Mouse (Mus musculus) myocyte (in vitro differentiated cells): ENCODE measurements at regions not wholly inside any gene's neighbourhood (a gene's known extent, or its start where the extent isn't known, plus 50 kb on each side); places are given as distances from the start of the nearest gene placed in this dataset.

ENCODE experiments used
- CEBPB ChIP-seq: IDR thresholded peaks from 2 replicates; pipeline ENCODE4 v1.6.1; 2011; ENCODE audit warnings: mild to moderate bottlenecking, moderate library complexity; ENCODE audit not compliant: poor library complexity, insufficient read depth, severe bottlenecking
- E2F4 ChIP-seq: IDR thresholded peaks from one replicate; pipeline ENCODE4 v1.6.1; 2011; ENCODE audit warnings: mild to moderate bottlenecking, control low read depth, moderate library complexity; ENCODE audit not compliant: insufficient read depth
- MAX ChIP-seq: IDR thresholded peaks from one replicate; pipeline ENCODE4 v1.6.1; 2011; ENCODE audit warnings: low read depth, mild to moderate bottlenecking, control low read depth
- MYOD1 ChIP-seq, 3 experiments: IDR thresholded peaks; one replicate each; pipeline ENCODE4 v1.6.1; 2011; ENCODE audit warnings: control low read depth in 2 of 3, low read depth in 2 of 3, mild to moderate bottlenecking in 2 of 3, moderate library complexity in 1 of 3; ENCODE audit not compliant: insufficient read length in 2 of 3, control insufficient read depth in 1 of 3
- MYOG ChIP-seq, 3 experiments: IDR thresholded peaks; one replicate each; pipeline ENCODE4 v1.6.1; 2011; ENCODE audit warnings: control low read depth in 2 of 3, low read depth in 2 of 3, mild to moderate bottlenecking in 2 of 3; ENCODE audit not compliant: insufficient read length in 2 of 3, control insufficient read depth in 1 of 3, insufficient read depth in 1 of 3
- POLR2A ChIP-seq: IDR thresholded peaks from one replicate; pipeline ENCODE4 v1.6.1; 2011; ENCODE audit warnings: low read depth, mild to moderate bottlenecking, control low read depth, moderate library complexity; ENCODE audit not compliant: insufficient read length
- POLR2AphosphoS2 ChIP-seq: IDR thresholded peaks from one replicate; pipeline ENCODE4 v1.6.1; 2011; ENCODE audit warnings: low read depth, control low read depth; ENCODE audit not compliant: insufficient read length
- REST ChIP-seq: IDR thresholded peaks from one replicate; pipeline ENCODE4 v1.6.1; 2011; ENCODE audit warnings: mild to moderate bottlenecking, control low read depth, moderate library complexity; ENCODE audit not compliant: insufficient read depth, insufficient read length
- SRF ChIP-seq: IDR thresholded peaks from one replicate; pipeline ENCODE4 v1.6.1; 2011; ENCODE audit warnings: low read depth; ENCODE audit not compliant: control insufficient read depth, insufficient read length
- TCF12 ChIP-seq: IDR thresholded peaks from one replicate; pipeline ENCODE4 v1.6.1; 2011; ENCODE audit warnings: mild to moderate bottlenecking, control low read depth; ENCODE audit not compliant: poor library complexity, insufficient read depth, severe bottlenecking
- TCF3 ChIP-seq: IDR thresholded peaks from one replicate; pipeline ENCODE4 v1.6.1; 2011; ENCODE audit warnings: low read depth, control low read depth; ENCODE audit not compliant: insufficient read length
- USF1 ChIP-seq: IDR thresholded peaks from one replicate; pipeline ENCODE4 v1.6.1; 2011; ENCODE audit warnings: low read depth, mild to moderate bottlenecking, control low read depth, moderate library complexity

DNA sequence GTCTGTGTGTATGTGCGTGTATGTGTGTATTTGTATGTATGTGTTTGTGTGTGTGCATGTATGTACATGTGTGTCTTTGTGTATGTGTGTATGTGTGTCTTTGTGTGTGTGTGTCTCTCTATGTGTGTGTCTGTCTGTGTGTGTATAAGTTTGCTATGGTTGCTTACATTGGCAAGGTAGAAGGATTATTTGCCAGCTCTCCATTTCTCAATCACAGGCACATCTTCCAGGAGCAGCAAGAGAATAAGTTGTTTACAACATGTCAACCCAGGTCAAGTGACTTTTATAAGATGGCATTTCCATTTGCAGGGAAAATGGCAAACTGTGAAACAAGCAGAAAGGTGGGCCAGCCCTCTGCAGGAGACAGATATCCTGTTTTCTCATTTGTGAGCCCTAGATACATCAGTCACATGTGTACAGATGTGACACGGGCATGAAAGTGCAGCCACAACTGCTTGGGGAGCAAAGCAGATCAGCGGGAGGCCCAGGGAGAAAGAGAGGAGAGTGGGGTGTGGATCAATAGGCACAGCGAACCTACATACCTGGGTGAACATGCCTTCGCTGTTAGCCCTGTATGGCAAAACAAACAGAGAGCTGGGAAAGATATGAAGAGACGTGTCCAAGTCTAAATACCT lies 86.1 kb downstream of the Psmg1 start:
- TF ChIP-seq MYOG (IDR thresholded peaks at IDR 0.05; ENCODE audit: control insufficient read depth in 1 of 3, insufficient read depth in 1 of 3, insufficient read length in 2 of 3, low read depth in 2 of 3) (no peak), POLR2A (no peak), CEBPB (no peak), E2F4 (no peak), TCF12 (no peak), POLR2AphosphoS2 (no peak), USF1 (no peak), TCF3 (no peak), MAX (no peak), MYOD1 (IDR thresholded peaks at IDR 0.05; ENCODE audit: control insufficient read depth in 1 of 3, insufficient read length in 2 of 3, low read depth in 2 of 3) (no peak), REST (no peak), SRF (no peak)
